Mouse (Mus musculus) forebrain, postnatal 0 days (tissue): ENCODE data around the gene Ccdc57. TPM values are rescaled to one million over a fixed set of nuclear protein-coding genes. Genes with fewer than 3 reads are reported as not detected.
A peak's percentile ranks its signal among the peaks of the same experiment; 100 is the strongest.

ENCODE experiments used
- ATAC-seq: fragments of 200-750 bp; cut with Nextera tagmentation; 2 replicates; pipeline ENCODE4 v1.8.0; 2017; ENCODE audit warnings: mild to moderate bottlenecking, moderate library complexity
- DNase-seq: peaks from one replicate; pipeline ENCODE4 v3.0.0-alpha.2; 2015
- H3K27ac ChIP-seq: fragments of 300-500 bp; sonication (generic); 2 replicates; pipeline ENCODE4 v1.5.1; 2014; ENCODE audit warnings: low read depth, mild to moderate bottlenecking, antibody characterized with exemption, low read length, moderate library complexity, mixed read lengths
- H3K27me3 ChIP-seq: fragments of 300-500 bp; sonication (generic); 2 replicates; pipeline ENCODE4 v1.6.1; 2014; ENCODE audit warnings: mild to moderate bottlenecking, low read length, mixed read lengths; ENCODE audit not compliant: insufficient read depth
- H3K36me3 ChIP-seq: fragments of 300-500 bp; sonication (generic); 2 replicates; pipeline ENCODE4 v1.6.1; 2014; ENCODE audit warnings: mild to moderate bottlenecking, moderate library complexity; ENCODE audit not compliant: insufficient read depth
- H3K4me1 ChIP-seq: fragments of 300-500 bp; sonication (generic); 2 replicates; pipeline ENCODE4 v1.6.1; 2014; ENCODE audit warnings: antibody characterized with exemption; ENCODE audit not compliant: insufficient read depth
- H3K4me2 ChIP-seq: fragments of 300-500 bp; sonication (generic); 2 replicates; pipeline ENCODE4 v1.6.1; 2014; ENCODE audit warnings: low read depth, mild to moderate bottlenecking, moderate library complexity
- H3K4me3 ChIP-seq: fragments of 300-500 bp; sonication (generic); 2 replicates; pipeline ENCODE4 v1.5.1; 2014; ENCODE audit warnings: low read depth, low read length, mixed read lengths
- H3K9ac ChIP-seq: fragments of 300-500 bp; sonication (generic); 2 replicates; pipeline ENCODE4 v1.6.1; 2014; ENCODE audit warnings: mild to moderate bottlenecking
- H3K9me3 ChIP-seq: fragments of 300-500 bp; sonication (generic); 2 replicates; pipeline ENCODE4 v1.6.1; 2016; ENCODE audit warnings: low read length
- CTCF ChIP-seq: sonication (generic); IDR thresholded peaks from 2 replicates; pipeline ENCODE4 v1.5.1; 2016; ENCODE audit warnings: antibody characterized with exemption, control low read depth, low read depth
- WGBS: fragments of 180-500 bp; shearing (Covaris S2); extraction: QIAGEN DNeasy Blood & Tissue Kit; methylation state at CpG from one replicate; pipeline ENCODE4 v1.1.7; 2014; 5-methylcytosine and 5-hydroxymethylcytosine counted together
- polyA plus RNA-seq: library from polyadenylated mRNA; unstranded; fragments of >200 nt; fragmentation: Nextera tagmentation; extraction: Ambion mirVana; gene quantifications from 2 replicates; pipeline ENCODE4 v1.2.1, GENCODE M21; 2015
- total RNA-seq: library from RNA; depleted of rRNA; stranded (reverse); fragments of >200 nt; gene quantifications from 2 replicates; pipeline ENCODE4 v1.2.3, GENCODE M21; 2014

Ccdc57 gene
- total and polyA plus RNA-seq, 2 experiments from 2014 or later = 6.9 to 11.6 TPM

DNA sequence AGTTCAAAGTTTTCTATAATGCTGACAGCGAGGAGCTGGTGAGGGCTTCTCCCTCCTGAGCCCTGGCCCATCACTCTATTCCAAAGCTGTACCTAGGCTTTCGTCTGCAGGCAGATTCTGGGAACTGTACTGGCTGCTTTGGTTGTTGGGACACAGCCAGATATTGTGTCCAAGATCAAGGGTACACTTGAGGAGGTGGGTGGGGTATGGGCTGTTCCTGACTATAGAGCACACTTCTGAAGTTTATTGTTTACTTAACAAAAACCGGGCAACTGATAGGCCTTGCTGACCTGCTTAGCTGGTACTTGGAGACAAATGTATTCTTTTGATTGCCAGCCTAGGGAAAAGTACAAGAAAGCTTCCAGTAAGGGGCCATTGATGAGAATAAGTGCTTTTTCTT is 43.5 kb downstream of the Ccdc57 start:
- Histone ChIP-seq H3K9me3 (no peaks in the 10 kb centered on the region), H3K27me3 (no peaks in the 10 kb centered on the region), H3K4me1 (no peaks in the 10 kb centered on the region), H3K4me3 (no peak overlapping the region), H3K36me3 (peaks cover 64% of the 10 kb centered on the region), H3K4me2 (no peak overlapping the region), H3K27ac (no peak overlapping the region), H3K9ac (no peak overlapping the region)
- DNase-seq (no peak), ATAC-seq (no peak)
- 74% methylated on average over 3 of the region's 3 CpGs for WGBS
- no peak for TF ChIP-seq CTCF

DNA sequence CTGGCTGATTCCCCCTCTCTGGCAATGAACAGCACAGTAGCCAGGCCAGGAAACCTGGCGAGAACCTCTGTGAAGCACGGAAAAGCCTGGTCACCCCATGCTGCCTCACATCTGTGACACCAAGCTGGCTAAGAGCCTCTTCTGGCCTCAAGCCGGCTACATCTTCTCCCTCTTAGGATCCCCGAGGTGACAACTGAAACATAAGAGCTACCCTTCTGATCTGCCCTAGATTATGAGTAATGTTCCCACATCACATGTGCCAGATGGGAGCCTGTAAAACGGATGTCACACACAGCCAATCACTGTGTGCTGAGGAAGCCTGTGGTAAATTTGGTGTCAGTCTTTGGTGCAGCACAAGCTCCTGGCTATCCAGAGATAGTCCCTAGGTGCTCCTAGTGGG is 44.0 kb downstream of the Ccdc57 start:
- Histone ChIP-seq H3K36me3 (peaks cover 64% of the 10 kb centered on the region), H3K27me3 (no peaks in the 10 kb centered on the region), H3K4me2 (no peak overlapping the region), H3K27ac (no peak overlapping the region), H3K4me3 (no peak overlapping the region), H3K9ac (no peak overlapping the region), H3K9me3 (no peaks in the 10 kb centered on the region), H3K4me1 (no peaks in the 10 kb centered on the region)
- DNase-seq (no peak), ATAC-seq (no peak)
- 90% methylated on average over 5 of the region's 5 CpGs for WGBS
- TF ChIP-seq CTCF = no peak

DNA sequence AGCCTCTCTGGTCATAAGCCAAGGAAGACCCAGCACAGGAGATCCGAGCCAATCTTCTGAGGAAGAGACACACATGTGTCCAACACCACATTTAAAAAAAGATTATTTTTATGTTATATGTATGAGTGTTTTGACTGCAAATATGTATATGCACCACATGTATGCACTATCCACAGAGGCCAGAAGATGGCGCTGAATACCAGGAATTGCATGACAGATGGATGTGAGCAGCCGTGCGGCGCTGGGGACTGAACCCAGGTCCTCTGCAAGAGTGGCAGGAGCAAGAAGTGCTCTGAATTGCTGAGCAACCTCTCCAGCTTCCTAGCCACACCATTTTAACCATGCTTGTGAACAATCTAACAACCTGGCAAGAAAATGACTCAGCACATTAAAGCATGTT is 45.2 kb downstream of the Ccdc57 start:
- Histone ChIP-seq H3K9ac (no peak overlapping the region), H3K27me3 (no peaks in the 10 kb centered on the region), H3K9me3 (no peaks in the 10 kb centered on the region), H3K4me1 (no peaks in the 10 kb centered on the region), H3K27ac (no peak overlapping the region), H3K4me3 (no peak overlapping the region), H3K36me3 (peaks cover 65% of the 10 kb centered on the region), H3K4me2 (no peak overlapping the region)
- 90% methylated on average over 5 of the region's 5 CpGs for WGBS
- DNase-seq = no peak
- no peak for ATAC-seq
- TF ChIP-seq CTCF = 0 out of 2 replicates have a peak, but pooled peaks have one; percentile 10

DNA sequence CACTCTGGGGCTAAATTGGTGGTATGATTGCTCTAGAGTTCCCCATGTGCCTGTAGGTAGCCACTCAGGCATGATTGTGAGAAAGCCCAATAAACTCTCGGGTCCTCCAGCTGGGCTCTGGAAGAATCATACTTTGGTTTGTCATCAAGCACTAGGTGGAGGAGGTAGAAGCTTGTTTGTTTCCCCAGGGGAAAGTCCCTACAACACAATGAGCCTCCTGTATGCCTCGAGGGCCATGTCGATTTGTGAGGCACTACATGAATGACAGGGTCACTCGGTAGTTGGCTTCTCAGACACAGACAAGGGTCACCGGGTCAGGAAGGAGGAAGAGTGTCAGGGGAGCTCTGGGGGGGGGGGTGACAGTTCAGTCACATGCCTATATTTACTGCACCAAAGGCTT is 46.2 kb downstream of the Ccdc57 start:
- Histone ChIP-seq H3K4me2 (no peak overlapping the region), H3K27me3 (no peaks in the 10 kb centered on the region), H3K4me1 (no peaks in the 10 kb centered on the region), H3K4me3 (no peak overlapping the region), H3K27ac (no peak overlapping the region), H3K9me3 (no peaks in the 10 kb centered on the region), H3K36me3 (peaks cover 67% of the 10 kb centered on the region), H3K9ac (no peak overlapping the region)
- no peak for TF ChIP-seq CTCF
- 71% methylated on average over 5 of the region's 5 CpGs for WGBS
- no peak for ATAC-seq
- DNase-seq = no peak

DNA sequence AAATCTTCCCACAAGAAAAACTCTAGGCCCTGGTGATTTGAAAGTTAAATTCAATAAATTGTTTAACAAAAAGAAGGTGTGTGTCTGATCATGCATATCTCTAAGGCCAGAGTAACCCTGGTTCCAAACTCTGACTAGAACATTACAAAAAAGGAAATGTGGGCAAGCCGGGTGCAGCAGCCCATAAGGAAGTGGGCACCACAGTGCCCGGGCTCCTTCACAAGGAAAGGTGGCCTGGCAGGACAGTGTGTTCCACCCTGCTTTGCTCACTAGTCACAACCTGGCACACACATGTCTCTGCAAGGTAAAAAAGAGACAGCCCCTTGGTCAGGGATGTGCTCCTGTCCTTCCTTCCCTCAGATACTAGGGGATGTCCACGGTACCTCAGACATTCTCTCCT is 49.1 kb downstream of the Ccdc57 start:
- 97% methylated on average over 3 of the region's 3 CpGs for WGBS
- Histone ChIP-seq H3K4me3 (no peak overlapping the region), H3K36me3 (peaks cover 71% of the 10 kb centered on the region), H3K27ac (no peak overlapping the region), H3K9me3 (no peaks in the 10 kb centered on the region), H3K27me3 (no peaks in the 10 kb centered on the region), H3K9ac (no peak overlapping the region), H3K4me1 (no peaks in the 10 kb centered on the region), H3K4me2 (no peak overlapping the region)
- DNase-seq (no peak), ATAC-seq (no peak)
- TF ChIP-seq CTCF = no peak

DNA sequence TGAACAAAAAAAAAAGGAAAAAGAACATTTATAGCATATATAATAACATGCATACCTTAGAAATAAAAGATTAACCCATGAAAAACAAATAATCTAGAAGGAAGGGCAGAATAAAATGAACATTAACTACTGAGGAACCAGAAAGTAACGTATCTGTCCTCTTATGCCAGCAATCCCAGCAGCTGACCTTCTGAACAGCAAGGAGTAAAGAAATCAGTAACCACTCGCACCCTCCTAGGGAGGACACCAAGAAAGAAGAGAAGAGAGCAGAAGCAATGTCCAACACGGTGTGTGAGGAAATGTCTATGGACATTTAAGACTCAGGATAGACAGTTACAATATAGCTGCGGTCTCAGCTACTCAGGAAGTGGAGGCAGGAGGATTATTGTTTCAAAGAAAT is 49.7 kb downstream of the Ccdc57 start:
- H3K4me3 ChIP-seq = no peak overlapping the region
- WGBS = 90% methylated on average over 4 of the region's 4 CpGs
- H3K27ac ChIP-seq = no peak overlapping the region
- H3K27me3 ChIP-seq = no peaks in the 10 kb centered on the region
- H3K9ac ChIP-seq = no peak overlapping the region
- peaks cover 70% of the 10 kb centered on the region for H3K36me3 ChIP-seq
- no peaks in the 10 kb centered on the region for H3K4me1 ChIP-seq
- no peaks in the 10 kb centered on the region for H3K9me3 ChIP-seq
- H3K4me2 ChIP-seq = no peak overlapping the region
- no peak for ATAC-seq
- no peak for TF ChIP-seq CTCF
- no peak for DNase-seq

DNA sequence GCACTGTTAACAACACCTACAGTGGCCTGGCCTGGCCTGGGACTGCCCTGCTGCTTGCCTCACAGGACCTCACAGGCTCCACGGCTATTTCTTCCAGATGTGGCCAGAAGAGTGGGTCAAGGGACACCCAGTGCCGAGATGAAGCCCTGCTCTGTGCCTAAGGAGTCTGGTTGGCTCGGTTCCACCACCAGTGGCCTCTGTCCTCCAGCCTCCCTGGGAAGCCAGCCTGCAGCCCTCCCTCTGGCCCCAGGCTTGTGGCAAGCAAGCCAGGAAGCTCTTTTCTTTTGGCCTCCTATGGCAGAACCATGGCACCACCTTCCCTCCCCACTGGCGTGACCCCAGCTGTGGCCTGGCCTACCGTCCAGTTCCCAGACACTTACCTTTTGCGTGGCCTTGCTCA is 59.5 kb downstream of the Ccdc57 start:
- no peak for DNase-seq
- Histone ChIP-seq H3K36me3 (peaks cover 10% of the 10 kb centered on the region), H3K4me2 (no peak overlapping the region), H3K9ac (no peak overlapping the region), H3K27ac (no peak overlapping the region), H3K4me1 (no peaks in the 10 kb centered on the region), H3K4me3 (no peak overlapping the region), H3K9me3 (no peaks in the 10 kb centered on the region), H3K27me3 (no peaks in the 10 kb centered on the region)
- no peak for ATAC-seq
- 83% methylated on average over 6 of the region's 6 CpGs for WGBS
- TF ChIP-seq CTCF = no peak

DNA sequence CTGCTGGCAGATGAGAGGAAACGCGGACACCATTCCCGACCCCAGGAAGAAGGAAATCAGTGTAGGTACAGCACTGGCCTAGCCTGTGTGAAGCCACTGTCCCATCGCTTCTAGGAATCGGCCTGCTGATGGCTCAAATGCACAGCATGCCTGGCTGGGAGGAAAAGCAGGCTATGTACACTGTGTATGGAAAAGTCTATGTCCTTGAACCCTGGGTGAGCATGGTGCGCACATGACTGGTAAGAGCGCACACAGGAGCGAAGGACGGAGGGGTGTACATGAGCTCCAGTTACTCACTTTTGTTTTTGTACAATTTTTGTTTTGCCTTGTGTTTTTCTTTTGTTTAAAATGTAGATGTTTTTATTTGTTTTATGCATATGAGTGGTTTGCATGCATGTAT is 61.2 kb downstream of the Ccdc57 start:
- DNase-seq (no peak), ATAC-seq (no peak)
- Histone ChIP-seq H3K4me2 (no peak overlapping the region), H3K4me3 (no peak overlapping the region), H3K27me3 (no peaks in the 10 kb centered on the region), H3K9me3 (no peaks in the 10 kb centered on the region), H3K9ac (no peak overlapping the region), H3K36me3 (peaks cover 2% of the 10 kb centered on the region; the same call in 1 of the 2 replicates), H3K27ac (no peak overlapping the region), H3K4me1 (no peaks in the 10 kb centered on the region)
- TF ChIP-seq CTCF = no peak
- 92% methylated on average over 9 of the region's 9 CpGs for WGBS
